23 mouse cellular contexts compared by ENCODE assay signal in genomic region chr12:73821176-73821575, GRCm38 (mm10).
"Had no signal": no experiment of that assay in that cellular context is flagged by ENCODE, and none has a peak within 500 bp of the region (broad histone marks: within the 10 kb centered on the region; RNA-seq: fewer than 3 reads in every experiment).

No protein-coding gene starts in this region.

- H3K4me3 ChIP-seq: heart, embryonic 13.5 days; heart, embryonic 15.5 days; hindbrain, embryonic 13.5 days; hindbrain, embryonic 15.5 days; limb, embryonic 13.5 days; limb, embryonic 15.5 days; liver, embryonic 12.5 days had no signal

- H3K36me3 ChIP-seq: heart, embryonic 13.5 days; heart, embryonic 15.5 days; hindbrain, embryonic 13.5 days; hindbrain, embryonic 15.5 days; limb, embryonic 13.5 days; limb, embryonic 15.5 days; liver, embryonic 12.5 days had no signal

- DNase-seq: forebrain, postnatal 0 days; gastrocnemius, postnatal 14 days; gastrocnemius, postnatal 36 days; heart, adult 18-20 months; heart, postnatal 14 days; heart, postnatal 36 days; kidney, adult 11 months; kidney, adult 8-10 months; kidney, postnatal 25 days; layer of hippocampus, adult 9-11 months; layer of hippocampus, postnatal 36 days; left cerebral cortex, postnatal 4 days had no signal

- ATAC-seq: forebrain, postnatal 0 days; hindbrain, postnatal 0 days; intestine, embryonic 16.5 days; liver, embryonic 12.5 days had no signal

- H3K27ac ChIP-seq: heart, embryonic 13.5 days; heart, embryonic 15.5 days; hindbrain, embryonic 13.5 days; hindbrain, embryonic 15.5 days; hindbrain, postnatal 0 days; limb, embryonic 13.5 days; limb, embryonic 15.5 days; liver, embryonic 12.5 days; liver, embryonic 14.5 days had no signal

- H3K27me3 ChIP-seq: heart, embryonic 13.5 days; heart, embryonic 15.5 days; hindbrain, embryonic 13.5 days; hindbrain, embryonic 15.5 days; limb, embryonic 13.5 days; limb, embryonic 15.5 days had no signal

- H3K9me3 ChIP-seq: heart, embryonic 13.5 days; heart, embryonic 15.5 days; hindbrain, embryonic 13.5 days; hindbrain, embryonic 15.5 days; limb, embryonic 13.5 days; limb, embryonic 15.5 days; liver, embryonic 12.5 days had no signal

- H3K9ac ChIP-seq: forebrain, postnatal 0 days; heart, embryonic 13.5 days; heart, embryonic 15.5 days; hindbrain, embryonic 13.5 days; hindbrain, embryonic 15.5 days; limb, embryonic 13.5 days; limb, embryonic 15.5 days; liver, embryonic 12.5 days; liver, embryonic 14.5 days had no signal

- H3K4me2 ChIP-seq: heart, embryonic 11.5 days; heart, embryonic 13.5 days; heart, embryonic 15.5 days; hindbrain, embryonic 13.5 days; hindbrain, embryonic 15.5 days; limb, embryonic 13.5 days; limb, embryonic 15.5 days; liver, embryonic 12.5 days had no signal

- H3K4me1 ChIP-seq: heart, embryonic 13.5 days; heart, embryonic 15.5 days; hindbrain, embryonic 13.5 days; hindbrain, embryonic 15.5 days; limb, embryonic 13.5 days; liver, embryonic 12.5 days had no signal
